Mouse (Mus musculus) spleen, adult 2 months (tissue): ENCODE data around the gene Vmn2r55.

ENCODE experiments used
- CTCF ChIP-seq: fragments of 200-500 bp; IDR thresholded peaks from 2 replicates; pipeline ENCODE4 v1.5.1; 2011; ENCODE audit warnings: mild to moderate bottlenecking, inconsistent platforms; ENCODE audit not compliant: insufficient read depth, insufficient read length, insufficient replicate concordance; ENCODE audit errors: extremely low read depth
- POLR2A ChIP-seq: fragments of 200-500 bp; IDR thresholded peaks from 2 replicates; pipeline ENCODE4 v1.6.1; 2011; ENCODE audit warnings: low read depth, low read length, inconsistent platforms

- TF ChIP-seq POLR2A, result no peak
- TF ChIP-seq CTCF, result no peak
Measured at GRCm38 (mm10) chr7:12608688-12609087, 76.1 kb downstream of the Vmn2r55 start, which contains the start of gene Vmn2r53.
